Mouse (Mus musculus): ENCODE measurements around the gene Pcyt2. TPM values are rescaled to one million over a fixed set of nuclear protein-coding genes. Genes with fewer than 3 reads are reported as not detected.

The Pcyt2 gene
- polyA plus RNA-seq, 1 experiment from 2014 or later: 148 TPM

- WGBS: 14% methylated on average over 30 of the region's 30 CpGs
- Histone ChIP-seq H3K4me2 (ENCODE audit: low read length) (peak overlapping the region; percentile 98), H3K36me3 (ENCODE audit: control insufficient read depth, insufficient read depth, low read length) (peaks cover 64% of the 10 kb centered on the region), H3K4me1 (ENCODE audit: control insufficient read depth, insufficient read depth, low read length) (peaks cover 14% of the 10 kb centered on the region), H3K27ac (replicated peaks; ENCODE audit: low read depth, low read length) (peak overlapping the region; percentile 86), H3K4me3 (replicated peaks; ENCODE audit: low read depth, low read length) (peak overlapping the region; percentile 94), H3K9ac (replicated peaks; ENCODE audit: low read length) (peak overlapping the region; percentile 72), H3K27me3 (ENCODE audit: control insufficient read depth, insufficient read depth, low read length) (no peaks in the 10 kb centered on the region), H3K9me3 (ENCODE audit: control insufficient read depth, low read length) (no peaks in the 10 kb centered on the region)
- peak; percentile 72 for DNase-seq
- ATAC-seq (ENCODE audit: low FRiP score, low TSS enrichment): peak; percentile 46; the same call in 1 of the 2 replicates
These were observed 6.4 kb upstream of the Pcyt2 start for GRCm38 (mm10) chr11:120623961-120624679.

DNA sequence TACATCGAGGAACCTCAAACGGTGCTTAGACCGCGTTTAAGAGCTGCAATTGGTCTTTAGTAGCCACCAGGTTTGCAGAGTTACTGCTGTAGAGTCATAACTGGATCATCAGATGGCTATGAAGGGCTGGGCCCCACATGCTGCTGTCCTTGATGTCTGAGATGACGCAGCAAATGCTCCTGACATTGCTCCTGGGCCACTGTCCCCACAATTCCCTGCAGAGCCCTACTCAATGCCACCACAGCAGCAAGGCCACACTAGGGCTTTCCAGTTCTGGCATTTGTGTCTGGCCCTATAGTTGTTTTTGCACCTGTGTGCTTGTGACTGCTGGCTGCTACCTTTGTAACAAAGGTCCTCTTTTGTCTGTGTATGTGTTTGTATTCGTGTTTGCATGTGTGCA is 5.1 kb upstream of the Pcyt2 start:
- no peaks in the 10 kb centered on the region for H3K9me3 ChIP-seq (ENCODE audit: control insufficient read depth, low read length)
- no peaks in the 10 kb centered on the region for H3K27me3 ChIP-seq (ENCODE audit: control insufficient read depth, insufficient read depth, low read length)
- ATAC-seq (ENCODE audit: low FRiP score, low TSS enrichment): no peak
- no peak overlapping the region for H3K4me2 ChIP-seq (ENCODE audit: low read length)
- H3K4me1 ChIP-seq (ENCODE audit: control insufficient read depth, insufficient read depth, low read length): peaks cover 14% of the 10 kb centered on the region
- WGBS: 89% methylated on average over 6 of the region's 6 CpGs
- H3K27ac ChIP-seq (replicated peaks; ENCODE audit: low read depth, low read length): no peak overlapping the region
- H3K9ac ChIP-seq (replicated peaks; ENCODE audit: low read length): no peak overlapping the region
- H3K36me3 ChIP-seq (ENCODE audit: control insufficient read depth, insufficient read depth, low read length): peaks cover 65% of the 10 kb centered on the region
- no peak for DNase-seq
- H3K4me3 ChIP-seq (replicated peaks; ENCODE audit: low read depth, low read length): no peak overlapping the region

GRCm38 (mm10) chr11:120620195-120620594 is 2.5 kb upstream of the Pcyt2 start:
- Histone ChIP-seq H3K4me2 (ENCODE audit: low read length) (no peak overlapping the region), H3K4me1 (ENCODE audit: control insufficient read depth, insufficient read depth, low read length) (peaks cover 17% of the 10 kb centered on the region), H3K27ac (replicated peaks; ENCODE audit: low read depth, low read length) (no peak overlapping the region), H3K4me3 (replicated peaks; ENCODE audit: low read depth, low read length) (no peak overlapping the region), H3K9ac (replicated peaks; ENCODE audit: low read length) (no peak overlapping the region), H3K9me3 (ENCODE audit: control insufficient read depth, low read length) (no peaks in the 10 kb centered on the region), H3K36me3 (ENCODE audit: control insufficient read depth, insufficient read depth, low read length) (peaks cover 52% of the 10 kb centered on the region), H3K27me3 (ENCODE audit: control insufficient read depth, insufficient read depth, low read length) (no peaks in the 10 kb centered on the region)
- no peak for DNase-seq
- 95% methylated on average over 14 of the region's 14 CpGs for WGBS
- ATAC-seq (ENCODE audit: low FRiP score, low TSS enrichment): no peak

GRCm38 (mm10) chr11:120618619-120619535 is 1.1 kb upstream of the Pcyt2 start:
- no peak for ATAC-seq (ENCODE audit: low FRiP score, low TSS enrichment)
- H3K36me3 ChIP-seq (ENCODE audit: control insufficient read depth, insufficient read depth, low read length): peaks cover 59% of the 10 kb centered on the region
- H3K27ac ChIP-seq (replicated peaks; ENCODE audit: low read depth, low read length): peak overlapping the region; percentile 83; the same call in 1 of the 2 replicates

DNA sequence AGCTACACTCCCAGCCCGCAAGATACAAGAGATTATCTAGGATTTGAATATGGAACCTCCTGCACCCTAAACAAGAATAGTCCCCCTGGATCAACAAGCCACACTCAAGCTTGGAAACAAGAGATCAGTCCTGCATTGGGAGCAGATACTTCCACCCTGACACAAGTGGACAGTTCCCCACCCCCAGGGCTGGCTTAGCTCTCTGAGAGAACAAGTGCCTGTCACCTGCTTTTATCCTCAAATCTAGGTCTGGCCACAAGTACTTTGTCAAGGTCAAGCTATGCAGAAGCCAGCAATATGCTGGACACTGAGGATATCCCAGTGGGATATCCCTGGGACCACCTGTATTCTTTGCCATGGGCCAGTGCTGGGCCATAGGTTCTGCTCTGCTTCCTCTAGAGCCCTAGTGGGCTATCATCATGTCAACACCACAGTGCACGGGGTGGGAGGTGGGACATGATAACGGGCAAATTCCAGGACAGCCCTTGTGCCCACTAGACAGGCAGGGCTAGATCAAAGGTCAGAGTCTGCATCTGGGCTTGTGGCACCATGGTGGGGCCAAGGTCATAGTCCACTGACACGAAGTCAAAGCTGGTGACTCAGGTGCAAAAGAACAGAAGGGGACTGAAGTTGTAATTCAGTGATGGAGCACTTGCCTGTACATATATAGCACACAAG is 980 bp downstream of the Pcyt2 start:
- Histone ChIP-seq H3K27me3 (ENCODE audit: control insufficient read depth, insufficient read depth, low read length) (no peaks in the 10 kb centered on the region), H3K27ac (replicated peaks; ENCODE audit: low read depth, low read length) (peak overlapping the region; percentile 83), H3K9me3 (ENCODE audit: control insufficient read depth, low read length) (no peaks in the 10 kb centered on the region), H3K4me2 (ENCODE audit: low read length) (peak overlapping the region; percentile 72), H3K9ac (replicated peaks; ENCODE audit: low read length) (peak overlapping the region; percentile 75), H3K36me3 (ENCODE audit: control insufficient read depth, insufficient read depth, low read length) (peaks cover 65% of the 10 kb centered on the region), H3K4me3 (replicated peaks; ENCODE audit: low read depth, low read length) (peak overlapping the region; percentile 62), H3K4me1 (ENCODE audit: control insufficient read depth, insufficient read depth, low read length) (peaks cover 7% of the 10 kb centered on the region)
- no peak for DNase-seq
- WGBS: 44% methylated on average over 4 of the region's 4 CpGs
- ATAC-seq (ENCODE audit: low FRiP score, low TSS enrichment): no peak

More at GRCm38 (mm10) chr11:120618619-120619535, 1.1 kb upstream of the Pcyt2 start:
- H3K9ac ChIP-seq (replicated peaks; ENCODE audit: low read length): no peak overlapping the region
- DNase-seq: no peak
- H3K4me3 ChIP-seq (replicated peaks; ENCODE audit: low read depth, low read length): no peak overlapping the region
- no peaks in the 10 kb centered on the region for H3K9me3 ChIP-seq (ENCODE audit: control insufficient read depth, low read length)
- H3K4me1 ChIP-seq (ENCODE audit: control insufficient read depth, insufficient read depth, low read length): peaks cover 9% of the 10 kb centered on the region
- no peaks in the 10 kb centered on the region for H3K27me3 ChIP-seq (ENCODE audit: control insufficient read depth, insufficient read depth, low read length)
- WGBS: 94% methylated on average over 25 of the region's 25 CpGs
- H3K4me2 ChIP-seq (ENCODE audit: low read length): no peak overlapping the region

DNA sequence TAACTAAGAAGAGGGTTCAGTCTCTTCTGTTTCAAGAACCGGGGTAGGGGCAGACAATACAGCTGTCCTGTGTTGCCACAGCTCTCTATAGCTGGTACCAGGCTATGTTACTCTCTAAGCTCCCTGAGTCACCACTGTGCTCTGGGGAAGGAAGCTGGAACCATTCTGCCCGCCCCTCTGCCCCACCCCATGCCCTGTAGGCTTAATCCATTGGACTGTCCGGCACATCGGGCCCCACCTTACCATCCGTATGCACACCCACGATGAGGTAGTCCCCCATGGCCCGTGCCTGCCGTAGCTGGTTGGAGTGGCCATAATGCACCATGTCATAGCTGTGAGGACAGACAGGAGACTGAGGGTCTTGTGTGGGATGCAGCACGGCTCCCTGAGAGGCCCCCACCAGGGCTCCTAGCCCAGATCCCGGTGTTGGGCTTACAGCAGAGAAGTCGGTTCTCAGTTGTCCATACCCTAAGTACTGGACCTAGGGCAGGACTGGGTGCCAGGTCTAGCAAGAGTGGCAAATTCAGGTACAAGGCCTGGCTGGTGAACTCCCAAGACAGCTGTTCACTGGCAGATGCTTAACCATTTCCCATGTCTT is 2.0 kb downstream of the Pcyt2 start:
- ATAC-seq (ENCODE audit: low FRiP score, low TSS enrichment): no peak
- Histone ChIP-seq H3K36me3 (ENCODE audit: control insufficient read depth, insufficient read depth, low read length) (peaks cover 65% of the 10 kb centered on the region), H3K4me1 (ENCODE audit: control insufficient read depth, insufficient read depth, low read length) (peaks cover 7% of the 10 kb centered on the region), H3K9me3 (ENCODE audit: control insufficient read depth, low read length) (no peaks in the 10 kb centered on the region), H3K4me3 (replicated peaks; ENCODE audit: low read depth, low read length) (no peak overlapping the region), H3K4me2 (ENCODE audit: low read length) (no peak overlapping the region), H3K27ac (replicated peaks; ENCODE audit: low read depth, low read length) (no peak overlapping the region), H3K27me3 (ENCODE audit: control insufficient read depth, insufficient read depth, low read length) (no peaks in the 10 kb centered on the region), H3K9ac (replicated peaks; ENCODE audit: low read length) (no peak overlapping the region)
- WGBS: 89% methylated on average over 11 of the region's 11 CpGs
- no peak for DNase-seq

DNA sequence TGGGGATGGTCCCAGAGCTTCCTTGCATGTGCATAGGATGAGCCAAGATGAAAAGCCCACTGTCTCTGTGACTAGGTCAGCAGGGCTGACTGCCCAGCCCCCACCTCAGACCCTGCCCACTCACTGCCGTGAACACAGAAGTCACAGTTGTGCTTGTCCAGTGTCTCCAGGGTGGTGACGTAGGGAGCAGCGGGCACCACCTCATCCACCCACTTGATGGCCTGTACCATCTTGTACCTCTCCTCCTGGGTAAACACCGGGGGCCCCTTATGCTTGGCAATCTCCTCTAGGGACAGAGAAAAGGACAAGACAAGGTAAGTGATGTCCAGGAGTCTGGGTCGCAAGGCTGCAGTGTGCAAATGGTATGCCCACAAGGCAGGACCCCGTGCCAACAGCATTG is 2.6 kb downstream of the Pcyt2 start:
- peaks cover 65% of the 10 kb centered on the region for H3K36me3 ChIP-seq (ENCODE audit: control insufficient read depth, insufficient read depth, low read length)

DNA sequence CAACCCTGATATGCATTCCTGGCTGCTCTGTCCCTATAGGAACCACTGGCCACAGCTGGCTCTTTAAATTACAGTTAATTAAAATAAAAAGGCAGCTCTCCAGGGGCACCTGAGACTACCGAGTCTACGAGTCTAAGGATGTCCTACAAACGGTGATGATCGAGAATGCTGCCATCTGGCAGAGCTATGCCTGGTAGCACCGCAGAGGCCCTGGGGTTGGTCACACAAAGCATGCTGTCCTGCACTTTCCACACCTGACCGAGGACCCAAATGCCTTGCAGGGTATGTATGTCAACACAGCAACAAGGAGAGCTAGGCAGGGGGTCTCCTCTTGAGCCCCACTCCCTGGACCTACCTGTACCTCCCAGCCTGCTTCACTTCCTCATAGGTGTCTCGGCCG is 3.8 kb downstream of the Pcyt2 start:
- Histone ChIP-seq H3K9ac (replicated peaks; ENCODE audit: low read length) (no peak overlapping the region), H3K27ac (replicated peaks; ENCODE audit: low read depth, low read length) (no peak overlapping the region), H3K4me2 (ENCODE audit: low read length) (no peak overlapping the region), H3K27me3 (ENCODE audit: control insufficient read depth, insufficient read depth, low read length) (no peaks in the 10 kb centered on the region), H3K9me3 (ENCODE audit: control insufficient read depth, low read length) (no peaks in the 10 kb centered on the region), H3K4me3 (replicated peaks; ENCODE audit: low read depth, low read length) (no peak overlapping the region), H3K36me3 (ENCODE audit: control insufficient read depth, insufficient read depth, low read length) (peaks cover 64% of the 10 kb centered on the region), H3K4me1 (ENCODE audit: control insufficient read depth, insufficient read depth, low read length) (peaks cover 7% of the 10 kb centered on the region)
- 85% methylated on average over 8 of the region's 8 CpGs for WGBS
- DNase-seq: no peak
- ATAC-seq (ENCODE audit: low FRiP score, low TSS enrichment): no peak

More for the DNA sequence above, 2.6 kb downstream of the Pcyt2 start:
- ATAC-seq (ENCODE audit: low FRiP score, low TSS enrichment) (no peak), DNase-seq (no peak)
- 93% methylated on average over 6 of the region's 6 CpGs for WGBS
- Histone ChIP-seq H3K9ac (replicated peaks; ENCODE audit: low read length) (no peak overlapping the region), H3K4me2 (ENCODE audit: low read length) (no peak overlapping the region), H3K27me3 (ENCODE audit: control insufficient read depth, insufficient read depth, low read length) (no peaks in the 10 kb centered on the region), H3K27ac (replicated peaks; ENCODE audit: low read depth, low read length) (no peak overlapping the region), H3K4me3 (replicated peaks; ENCODE audit: low read depth, low read length) (no peak overlapping the region), H3K4me1 (ENCODE audit: control insufficient read depth, insufficient read depth, low read length) (peaks cover 7% of the 10 kb centered on the region), H3K9me3 (ENCODE audit: control insufficient read depth, low read length) (no peaks in the 10 kb centered on the region)
